Mouse (Mus musculus) embryo, embryonic 10 days (tissue): Measurements from ENCODE around the gene Rab5a.

Experiments
- DNase-seq: peaks from one replicate; pipeline ENCODE4 v3.0.0-alpha.2; 2015; ENCODE audit warnings: low spot score

Gene Rab5a

DNA sequence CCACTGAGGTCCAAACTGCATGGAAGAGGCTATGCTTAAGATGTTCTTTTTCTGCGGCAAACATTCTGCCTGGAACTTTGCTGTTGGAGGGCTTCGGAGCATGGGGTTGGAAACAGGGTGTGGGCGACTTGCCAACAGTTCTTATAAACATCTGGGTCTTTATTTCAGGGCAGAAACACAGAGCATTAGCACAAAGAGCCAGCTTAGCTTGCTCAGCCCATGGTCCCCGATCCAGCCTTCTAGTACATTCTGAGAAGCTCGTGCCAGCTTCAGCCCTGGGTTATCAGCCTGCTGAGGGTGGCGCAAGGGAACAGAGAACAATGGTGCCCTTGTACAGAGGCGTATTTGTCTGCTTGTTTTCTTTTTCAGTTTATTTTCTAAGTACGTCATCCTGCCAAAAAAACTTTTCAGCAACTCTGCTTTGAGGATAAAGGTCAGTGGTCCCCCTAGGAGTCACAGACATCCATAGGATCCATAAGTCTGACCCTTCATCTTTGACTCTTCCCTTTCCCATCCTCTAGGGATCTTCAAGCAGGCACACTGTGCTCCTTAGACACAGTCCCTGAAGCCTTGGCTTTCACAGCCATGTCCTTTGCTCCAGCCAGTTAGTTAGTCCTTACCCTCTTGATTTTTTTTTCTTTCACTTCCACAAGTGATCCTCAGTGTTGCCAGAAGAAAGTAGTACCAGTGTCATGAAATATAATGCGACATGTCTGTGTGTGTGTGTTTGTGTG, 64.7 kb downstream of the Rab5a start:
- DNase-seq = no peak

DNA sequence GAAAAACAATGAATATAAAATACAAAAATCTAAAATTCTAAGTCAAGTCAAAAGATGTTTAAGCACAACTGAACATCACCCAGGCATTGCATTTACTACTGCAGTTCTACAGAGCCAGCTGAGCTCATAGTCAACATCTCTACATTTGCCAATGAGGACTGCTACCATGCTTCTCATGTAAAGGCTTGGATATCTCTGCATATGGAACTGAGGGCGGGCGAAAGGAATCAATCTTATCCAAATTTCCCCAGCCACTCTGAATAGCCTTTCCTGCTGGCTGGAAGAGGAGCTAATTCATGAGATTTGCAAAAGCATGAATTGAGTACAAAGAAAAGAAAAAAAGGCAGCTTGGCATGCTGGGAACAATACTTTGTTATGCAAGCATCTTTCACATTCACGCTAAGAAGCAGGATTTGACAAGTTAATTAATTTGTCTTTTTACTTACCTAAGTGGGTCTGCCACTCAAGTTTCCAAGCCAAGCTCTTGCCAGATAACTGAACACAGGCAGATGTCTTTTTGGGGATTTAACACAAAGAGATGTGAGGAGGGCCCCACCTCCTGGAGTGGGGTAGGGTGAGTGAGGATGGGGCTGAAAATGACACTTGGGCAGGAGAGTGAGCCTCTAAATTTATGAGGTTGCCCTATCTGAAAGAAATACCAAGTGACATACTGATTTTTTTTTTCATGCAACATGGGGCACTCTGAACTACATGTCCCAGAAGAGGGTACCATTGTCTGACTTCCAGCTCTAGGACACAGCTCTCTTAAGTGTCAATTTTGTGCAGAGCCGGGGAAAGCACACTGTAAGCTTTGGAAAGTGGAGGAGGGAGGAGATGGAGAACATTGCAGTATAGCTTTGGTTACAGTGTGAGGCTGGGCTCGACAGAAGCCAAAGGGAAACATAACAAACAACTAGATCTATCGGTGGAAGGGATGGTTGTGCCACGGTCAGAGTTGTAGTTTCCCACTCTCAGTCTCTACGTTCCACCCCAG, 72.6 kb downstream of the Rab5a start:
- DNase-seq = no peak

DNA sequence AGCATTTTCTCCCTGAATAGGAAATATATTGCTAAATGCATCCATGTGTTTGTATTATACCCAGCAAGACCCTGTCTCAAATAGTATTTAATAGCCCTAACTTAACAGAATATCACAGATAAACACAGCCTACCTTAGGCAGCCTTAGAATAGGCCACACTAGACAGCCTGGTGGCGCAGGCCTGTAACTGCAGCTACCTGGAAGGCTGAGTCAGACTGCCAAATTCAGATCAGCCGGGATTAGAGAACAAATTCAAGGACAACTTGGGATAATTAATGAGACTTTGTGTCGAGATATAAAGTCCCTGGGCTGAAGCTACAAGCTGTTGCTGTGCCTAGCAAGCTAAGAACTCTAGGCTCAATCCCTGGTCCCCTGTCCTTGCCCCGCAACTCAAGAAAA, 75.1 kb downstream of the Rab5a start:
- DNase-seq = peak; percentile 21

DNA sequence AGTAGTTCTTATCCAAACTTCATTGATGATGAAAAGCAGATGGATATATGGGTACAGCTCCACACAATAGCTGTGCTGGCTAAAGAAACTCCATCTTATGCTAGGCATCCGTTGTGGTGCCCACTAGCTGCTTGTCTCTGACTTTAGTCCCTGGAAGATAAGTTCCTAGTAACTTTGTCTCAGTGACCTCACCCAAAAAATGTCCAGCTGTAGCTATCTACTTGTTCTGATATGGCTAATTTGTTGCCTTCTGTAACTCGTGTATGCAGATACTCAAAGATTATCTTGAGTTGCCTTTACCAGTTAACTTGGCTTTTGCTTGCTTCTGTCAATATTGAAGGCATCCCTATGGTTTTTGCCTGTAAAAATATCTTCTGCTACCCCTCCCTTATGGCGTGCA, 75.8 kb downstream of the Rab5a start:
- no peak for DNase-seq
